Mouse (Mus musculus) adrenal gland, adult 8-10 months (tissue): ENCODE measurements around the gene Krt80. TPM values are rescaled to one million over a fixed set of nuclear protein-coding genes. Genes with fewer than 3 reads are reported as not detected.
"Not testable (repeated sequence)": the region's sequence is repeated elsewhere in the genome, so short reads cannot be mapped to it uniquely, and the experiment has no call there.

ENCODE experiments used
- DNase-seq: peaks from one replicate; pipeline ENCODE4 v3.0.0; 2022
- total RNA-seq, 4 experiments: library from RNA; stranded (reverse); gene quantifications; 2 replicates each; pipeline ENCODE4 v1.2.4; 2022

The Krt80 gene
- total RNA-seq, 4 experiments from 2014 or later: 7.0 to 9.8 (median 8.1) TPM

DNA sequence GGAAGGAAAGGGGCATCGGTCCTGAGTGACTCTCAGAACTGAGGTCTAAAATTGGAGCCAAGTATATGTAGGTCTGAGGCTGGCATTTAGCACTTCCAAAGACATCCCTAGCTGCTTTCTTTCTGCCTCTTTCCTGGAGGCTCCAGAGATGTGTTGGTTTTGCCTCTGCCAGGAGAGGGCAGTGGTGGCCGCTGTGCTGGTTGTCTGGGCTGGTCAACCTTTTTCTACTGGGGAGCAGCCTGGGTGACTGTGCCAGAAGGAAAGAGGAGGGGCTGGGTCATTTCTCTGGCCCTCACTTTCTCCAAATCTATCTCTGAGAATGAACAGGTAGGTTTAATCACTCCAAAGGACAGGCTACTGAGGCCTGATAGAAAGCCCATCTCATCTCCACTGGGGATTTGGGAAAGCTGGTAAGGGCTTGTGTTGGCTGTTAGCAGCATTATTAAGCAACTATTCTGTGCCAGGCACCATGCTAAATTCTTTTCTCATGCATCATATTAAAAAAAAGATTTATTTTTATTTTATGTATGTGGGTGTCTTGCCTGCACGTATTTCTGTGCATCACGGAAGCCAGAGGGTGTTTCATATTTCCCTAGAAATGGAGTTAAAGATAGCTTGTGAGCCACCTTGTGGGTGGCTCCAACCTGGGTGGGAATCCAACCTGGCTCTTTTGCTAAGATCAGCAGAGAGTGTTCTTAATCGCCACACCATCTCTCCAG, 28.0 kb downstream of the Krt80 start:
- DNase-seq: no peak

DNA sequence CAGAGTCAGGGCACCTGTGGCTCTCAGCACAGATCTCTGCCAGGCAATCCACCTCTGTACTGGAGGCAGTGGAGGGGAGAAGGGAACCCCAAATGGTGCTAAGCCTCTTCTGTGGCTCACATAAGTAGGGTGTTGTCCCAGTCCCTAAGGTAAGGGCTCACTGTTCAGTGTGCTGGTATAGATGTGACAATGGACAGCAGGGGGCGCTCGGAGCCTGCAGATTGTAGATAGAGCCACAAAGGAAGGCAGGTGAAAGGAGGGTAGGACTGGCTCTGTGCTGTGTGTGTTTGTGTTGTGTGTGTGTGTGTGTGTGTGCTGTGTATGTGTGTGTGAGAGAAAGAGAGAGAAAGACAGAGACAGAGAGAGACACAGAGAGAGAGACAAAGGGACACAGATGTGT, 30.4 kb downstream of the Krt80 start:
- DNase-seq: no peak

- DNase-seq: no peak
Observed at GRCm38 (mm10) chr15:101338359-101338758, 31.6 kb downstream of the Krt80 start.

DNA sequence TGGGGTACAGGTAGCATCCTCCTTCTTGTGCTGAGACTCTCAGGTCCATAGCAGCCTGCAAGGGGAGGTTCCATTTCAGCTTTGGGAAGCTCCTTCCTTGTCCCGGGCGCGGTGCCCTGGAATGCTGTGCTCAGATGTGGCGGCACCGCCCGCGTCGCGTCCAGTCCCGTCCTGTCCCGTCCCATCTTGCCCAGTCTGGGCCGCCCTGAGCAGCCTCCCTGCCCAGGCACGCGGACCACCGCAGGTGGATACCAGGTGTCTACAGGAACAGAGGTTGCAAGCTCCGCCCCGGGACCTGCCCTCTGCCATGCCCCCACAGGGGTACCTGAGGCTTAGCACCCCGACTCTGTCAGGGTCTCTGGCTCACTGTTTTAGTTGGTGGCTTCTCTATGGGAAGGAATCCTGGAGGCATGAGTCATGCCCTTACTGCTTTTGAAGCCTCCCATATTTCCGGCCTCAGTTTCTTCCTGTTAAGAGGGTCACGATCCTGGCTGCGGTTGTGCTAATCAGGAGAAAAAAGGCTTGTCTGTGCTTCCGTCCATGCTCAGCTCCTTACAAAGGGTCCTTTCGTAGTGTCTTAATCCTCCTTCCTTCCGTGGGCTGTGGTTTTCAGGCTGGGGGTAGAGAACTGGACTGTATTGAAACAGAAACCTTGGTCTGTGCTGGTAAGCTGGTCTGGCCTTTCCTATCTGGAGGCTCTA, 33.3 kb downstream of the Krt80 start:
- DNase-seq: no peak

DNA sequence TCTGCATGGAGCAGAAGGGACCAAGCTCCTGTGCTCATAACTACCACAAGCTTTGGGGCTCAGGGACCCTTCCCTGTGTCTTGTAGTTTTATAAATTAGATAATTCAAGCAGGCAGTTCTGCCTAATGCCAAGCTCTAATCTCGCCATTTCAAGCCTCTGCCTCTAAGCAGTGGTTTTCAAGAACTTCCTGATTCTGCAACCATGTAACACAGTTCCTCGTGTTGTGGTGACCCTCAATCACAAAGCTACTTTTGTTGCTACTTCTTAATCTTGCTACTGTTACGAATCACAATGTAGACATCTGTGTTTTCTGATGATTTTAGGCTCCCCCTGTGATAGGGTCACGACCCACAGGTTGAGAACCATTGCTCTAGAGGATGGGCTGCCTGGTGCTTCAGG, 36.3 kb downstream of the Krt80 start:
- DNase-seq: no peak

DNA sequence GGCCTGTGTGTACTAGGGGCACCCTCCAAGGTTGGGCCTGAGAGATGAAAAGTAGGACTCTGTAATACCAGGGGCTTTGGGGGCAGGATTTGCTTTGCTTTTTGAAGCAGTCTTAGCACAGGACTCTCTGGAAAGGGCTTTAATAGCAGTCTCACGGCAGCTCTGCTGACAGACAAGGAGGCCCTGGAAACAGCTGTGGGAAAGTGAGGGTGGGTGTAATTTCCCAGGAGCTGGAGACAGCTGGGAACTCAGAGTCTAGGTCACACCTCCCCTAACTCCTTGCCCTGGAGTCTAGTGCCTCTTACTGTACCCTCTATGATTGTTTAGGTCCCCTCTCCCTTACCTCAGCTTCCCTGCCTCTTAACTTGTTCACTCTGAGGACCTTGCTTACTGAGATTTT, 36.8 kb downstream of the Krt80 start:
- no peak for DNase-seq

- DNase-seq: no peak
Observed at GRCm38 (mm10) chr15:101332370-101332769, 37.6 kb downstream of the Krt80 start.

DNA sequence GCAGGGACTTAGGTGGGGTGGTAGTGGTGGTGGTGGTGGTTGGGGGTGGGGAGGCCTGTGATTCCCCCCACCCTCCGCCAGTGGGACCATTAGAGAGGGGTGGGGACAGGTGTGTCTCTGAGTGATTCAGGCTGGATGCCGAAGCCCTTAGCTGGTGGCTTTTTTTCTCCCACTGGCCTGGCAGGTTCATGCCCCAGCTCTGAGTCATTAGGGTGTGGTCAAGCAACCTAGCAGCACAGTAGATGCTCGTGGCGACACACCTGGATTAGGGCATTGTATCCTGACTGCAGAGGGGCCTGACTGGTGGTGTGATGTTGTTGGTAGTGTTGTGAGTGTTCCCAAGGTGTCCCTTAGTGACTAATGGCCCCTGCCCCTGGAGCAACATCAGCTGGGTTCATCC, 38.9 kb downstream of the Krt80 start:
- no peak for DNase-seq

DNA sequence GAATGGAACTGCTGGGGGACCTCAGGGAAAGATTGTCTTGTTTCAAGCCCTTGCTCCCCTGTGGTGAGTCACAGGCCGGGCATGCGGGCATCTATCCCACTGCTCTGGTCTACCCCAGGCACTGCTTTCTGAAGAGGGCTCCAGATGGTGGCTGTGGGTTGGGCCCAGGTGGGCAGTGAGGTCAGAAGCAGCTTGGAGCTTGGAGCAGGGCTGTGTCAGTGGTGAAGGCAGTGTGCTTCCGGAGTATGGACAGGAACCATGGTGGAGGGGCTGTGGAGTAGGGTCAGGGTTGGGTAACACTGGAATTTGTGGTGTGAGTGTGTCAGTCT, 40.4 kb downstream of the Krt80 start:
- no peak for DNase-seq

- no peak for DNase-seq
Observed at GRCm38 (mm10) chr15:101328876-101329563, 40.9 kb downstream of the Krt80 start.

DNA sequence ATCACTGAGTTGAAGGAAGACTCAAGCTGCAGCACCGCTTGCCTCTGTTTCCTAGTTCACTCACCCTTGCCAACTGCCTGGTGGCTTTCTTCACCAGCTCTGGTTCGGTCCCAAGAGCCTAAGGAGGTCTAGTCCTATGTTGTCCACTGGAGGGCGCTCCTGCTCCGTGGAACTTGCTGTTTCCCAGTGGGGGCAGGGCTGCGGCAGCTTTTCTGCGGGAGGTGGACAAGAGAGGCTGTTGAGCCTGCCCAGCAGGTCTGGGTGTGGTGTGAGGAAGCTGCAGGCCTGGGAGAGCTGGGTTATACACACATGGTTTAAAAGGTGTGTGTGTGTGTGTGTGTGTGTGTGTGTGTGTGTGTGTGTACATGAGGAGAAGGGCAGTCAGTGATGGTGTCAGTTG, 42.7 kb downstream of the Krt80 start:
- DNase-seq: peak; percentile 78

- no peak for DNase-seq
Observed at GRCm38 (mm10) chr15:101325991-101326534, 43.9 kb downstream of the Krt80 start.

DNA sequence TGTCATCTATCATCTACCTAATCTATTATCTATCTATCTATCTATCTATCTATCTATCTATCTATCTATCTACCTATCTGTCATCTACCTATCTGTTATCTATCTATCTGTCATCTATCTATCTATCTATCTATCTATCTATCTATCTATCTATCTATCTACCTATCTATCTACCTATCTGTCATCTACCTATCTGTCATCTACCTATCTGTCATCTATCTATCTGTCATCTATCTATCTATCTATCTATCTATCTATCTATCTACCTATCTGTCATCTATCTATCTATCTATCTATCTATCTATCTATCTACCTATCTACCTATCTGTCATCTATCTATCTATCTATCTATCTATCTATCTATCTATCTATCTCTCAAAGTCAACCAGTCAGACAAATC, 45.6 kb downstream of the Krt80 start:
- not testable (repeated sequence) for DNase-seq

- no peak for DNase-seq
Observed at GRCm38 (mm10) chr15:101323511-101323910, 46.5 kb downstream of the Krt80 start.

DNA sequence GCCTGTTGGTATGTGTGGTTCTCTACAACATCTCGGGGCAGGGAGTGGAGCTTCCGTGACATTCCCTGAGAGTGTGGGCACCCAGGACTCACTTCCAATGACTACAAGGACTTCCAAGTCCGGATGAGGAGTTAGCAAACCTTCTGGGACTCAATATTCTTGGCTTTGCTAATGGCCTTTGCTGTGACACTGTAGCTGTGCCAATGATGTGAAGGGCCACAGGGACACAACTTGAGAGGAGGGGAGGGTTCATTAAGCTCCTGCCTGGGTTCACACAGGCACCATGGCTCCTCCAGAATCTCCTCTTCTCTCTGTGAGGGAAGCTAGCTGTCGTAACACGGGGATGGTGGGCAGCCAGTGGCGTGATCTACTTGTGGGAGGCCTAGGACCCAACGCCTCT, 47.3 kb downstream of the Krt80 start:
- DNase-seq: no peak

- DNase-seq: no peak
Observed at GRCm38 (mm10) chr15:101322106-101322505, 47.9 kb downstream of the Krt80 start.

DNA sequence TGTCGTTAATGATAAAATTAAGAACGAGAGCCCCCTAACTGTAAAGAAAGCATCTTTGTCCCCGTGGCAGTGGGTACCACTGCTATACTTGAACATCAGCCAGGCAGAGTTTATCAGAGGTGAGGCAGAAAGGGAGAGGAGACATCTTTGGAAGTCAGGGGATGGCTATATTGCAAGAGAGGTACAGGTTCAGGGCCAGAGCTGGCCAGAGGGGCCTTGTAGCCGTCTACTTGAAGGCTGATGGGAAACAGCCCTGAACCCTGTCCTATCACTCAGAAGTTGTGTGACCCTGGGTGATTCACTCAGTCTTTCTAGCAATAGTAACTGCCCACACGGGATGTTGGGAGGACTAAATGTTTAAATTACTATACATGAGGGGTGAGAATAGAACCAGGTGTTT, 48.8 kb downstream of the Krt80 start:
- DNase-seq: peak; percentile 66

GRCm38 (mm10) chr15:101320618-101321041, 49.3 kb downstream of the Krt80 start:
- DNase-seq: peak; percentile 57

DNA sequence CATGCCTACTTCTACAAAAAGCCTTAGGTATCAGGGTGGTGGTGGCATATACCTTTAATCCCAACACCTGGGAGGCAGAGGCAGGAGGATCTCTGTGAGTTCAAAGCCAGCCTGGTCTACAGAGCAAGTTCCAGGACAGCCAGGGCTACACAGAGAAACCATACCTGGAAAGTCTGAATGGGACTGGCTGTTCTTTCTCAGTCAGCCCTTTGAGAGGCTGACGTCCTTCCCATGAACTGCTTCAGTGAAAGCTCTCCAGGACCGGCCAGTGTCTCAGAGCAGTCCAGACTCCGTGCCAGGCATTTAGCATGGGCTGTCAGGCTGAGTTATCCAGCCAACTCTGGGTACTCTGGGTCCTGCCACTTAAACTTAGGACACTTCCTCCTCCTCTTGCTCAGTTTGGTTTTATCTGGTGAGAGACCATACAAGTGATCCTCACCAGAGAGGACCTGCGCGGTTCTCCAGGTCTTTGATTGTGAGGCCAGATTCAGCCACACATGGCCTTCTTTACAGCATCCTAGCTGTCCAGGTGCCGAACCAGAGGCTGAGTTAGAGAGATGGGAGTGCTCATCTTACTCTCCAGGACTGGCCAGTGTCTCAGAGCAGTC, 49.8 kb downstream of the Krt80 start:
- no peak for DNase-seq

DNA sequence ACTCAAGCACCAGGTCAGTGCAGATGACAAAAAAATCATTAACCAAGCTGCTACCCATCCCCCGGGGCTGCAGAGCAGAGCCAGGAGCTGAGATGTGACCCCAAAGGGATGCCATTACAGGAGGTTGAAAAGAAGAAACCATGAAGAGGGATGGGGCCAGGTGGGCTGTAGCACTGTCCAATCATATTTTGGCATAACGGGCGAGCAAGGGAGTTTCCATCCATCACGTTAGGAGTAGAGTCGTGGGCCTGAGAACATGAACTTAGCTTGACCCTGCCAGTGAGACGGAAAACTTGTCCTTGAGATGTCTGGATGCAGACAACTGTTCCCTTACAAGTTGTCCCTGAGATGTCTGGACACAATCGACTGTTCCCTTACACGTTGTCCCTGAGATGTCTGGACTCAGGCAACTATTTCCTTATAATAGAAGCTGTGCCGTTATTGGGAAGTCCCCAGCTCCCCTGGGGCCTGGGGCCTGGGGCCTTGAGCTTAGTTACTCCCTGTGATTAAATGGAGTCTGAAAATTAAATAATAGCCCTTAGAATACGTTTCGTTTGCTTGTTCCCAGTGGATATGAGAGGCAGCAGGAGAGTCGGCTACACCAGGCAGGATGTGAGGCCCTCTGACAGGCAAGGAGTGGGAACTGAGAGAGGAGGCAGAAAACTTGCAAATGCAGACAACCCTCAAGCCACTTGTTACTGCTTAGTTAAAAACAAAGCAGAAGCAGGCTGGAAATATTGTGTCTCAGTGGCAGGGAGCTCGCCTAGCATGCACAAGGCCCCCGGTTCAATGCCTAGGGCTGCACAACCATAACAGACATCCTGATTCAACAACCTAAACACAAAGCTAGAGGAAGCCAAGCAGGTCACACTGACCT, 50.8 kb downstream of the Krt80 start:
- DNase-seq: peak; percentile 54

- no peak for DNase-seq
Observed at GRCm38 (mm10) chr15:101317814-101318500, 52.0 kb downstream of the Krt80 start.
